Mouse (Mus musculus): ENCODE data around the gene Ntpcr. TPM values are rescaled to one million over a fixed set of nuclear protein-coding genes. Genes with fewer than 3 reads are reported as not detected.

The Ntpcr gene
- total RNA-seq, 1 experiment from 2014 or later, result 17.3 TPM

- ATAC-seq (replicated peaks; ENCODE audit: insufficient number of reproducible peaks, low FRiP score, low TSS enrichment, poor library complexity, severe bottlenecking), result no peak
These were observed 7.1 kb upstream of the Ntpcr start for GRCm38 (mm10) chr8:125722675-125723074.

- no peak for ATAC-seq (replicated peaks; ENCODE audit: insufficient number of reproducible peaks, low FRiP score, low TSS enrichment, poor library complexity, severe bottlenecking)
These were observed 6.3 kb upstream of the Ntpcr start for GRCm38 (mm10) chr8:125723437-125723836.

- peak; percentile 96 for ATAC-seq (replicated peaks; ENCODE audit: insufficient number of reproducible peaks, low FRiP score, low TSS enrichment, poor library complexity, severe bottlenecking)
These were observed 4.5 kb upstream of the Ntpcr start for GRCm38 (mm10) chr8:125725037-125725820.

- no peak for ATAC-seq (replicated peaks; ENCODE audit: insufficient number of reproducible peaks, low FRiP score, low TSS enrichment, poor library complexity, severe bottlenecking)
These were observed 3.6 kb upstream of the Ntpcr start for GRCm38 (mm10) chr8:125726143-125726542.

- ATAC-seq (replicated peaks; ENCODE audit: insufficient number of reproducible peaks, low FRiP score, low TSS enrichment, poor library complexity, severe bottlenecking), result no peak
These were observed 2.8 kb upstream of the Ntpcr start for GRCm38 (mm10) chr8:125726986-125727385.

GRCm38 (mm10) chr8:125727797-125728196, 2.0 kb upstream of the Ntpcr start:
- ATAC-seq (replicated peaks; ENCODE audit: insufficient number of reproducible peaks, low FRiP score, low TSS enrichment, poor library complexity, severe bottlenecking), result no peak

GRCm38 (mm10) chr8:125733964-125734956, 4.5 kb downstream of the Ntpcr start:
- ATAC-seq (replicated peaks; ENCODE audit: insufficient number of reproducible peaks, low FRiP score, low TSS enrichment, poor library complexity, severe bottlenecking), result peak; percentile 54

- ATAC-seq (replicated peaks; ENCODE audit: insufficient number of reproducible peaks, low FRiP score, low TSS enrichment, poor library complexity, severe bottlenecking), result no peak
These were observed 9.2 kb downstream of the Ntpcr start for GRCm38 (mm10) chr8:125738956-125739355.

GRCm38 (mm10) chr8:125740655-125741054, 10.9 kb downstream of the Ntpcr start:
- no peak for ATAC-seq (replicated peaks; ENCODE audit: insufficient number of reproducible peaks, low FRiP score, low TSS enrichment, poor library complexity, severe bottlenecking)

GRCm38 (mm10) chr8:125741377-125741776, 11.6 kb downstream of the Ntpcr start:
- ATAC-seq (replicated peaks; ENCODE audit: insufficient number of reproducible peaks, low FRiP score, low TSS enrichment, poor library complexity, severe bottlenecking), result no peak

GRCm38 (mm10) chr8:125741855-125742254, 12.1 kb downstream of the Ntpcr start:
- no peak for ATAC-seq (replicated peaks; ENCODE audit: insufficient number of reproducible peaks, low FRiP score, low TSS enrichment, poor library complexity, severe bottlenecking)

- ATAC-seq (replicated peaks; ENCODE audit: insufficient number of reproducible peaks, low FRiP score, low TSS enrichment, poor library complexity, severe bottlenecking), result 0 out of 2 replicates have a peak, but pooled peaks have one; percentile 11
These were observed 12.6 kb downstream of the Ntpcr start for GRCm38 (mm10) chr8:125742406-125742805.

- no peak for ATAC-seq (replicated peaks; ENCODE audit: insufficient number of reproducible peaks, low FRiP score, low TSS enrichment, poor library complexity, severe bottlenecking)
These were observed 15.3 kb downstream of the Ntpcr start for GRCm38 (mm10) chr8:125744914-125745576.

- ATAC-seq (replicated peaks; ENCODE audit: insufficient number of reproducible peaks, low FRiP score, low TSS enrichment, poor library complexity, severe bottlenecking), result no peak
These were observed 17.6 kb downstream of the Ntpcr start for GRCm38 (mm10) chr8:125747390-125747789.

- no peak for ATAC-seq (replicated peaks; ENCODE audit: insufficient number of reproducible peaks, low FRiP score, low TSS enrichment, poor library complexity, severe bottlenecking)
These were observed 21.1 kb downstream of the Ntpcr start for GRCm38 (mm10) chr8:125750846-125751245.

- no peak for ATAC-seq (replicated peaks; ENCODE audit: insufficient number of reproducible peaks, low FRiP score, low TSS enrichment, poor library complexity, severe bottlenecking)
These were observed 26.1 kb downstream of the Ntpcr start for GRCm38 (mm10) chr8:125755896-125756295.

- ATAC-seq (replicated peaks; ENCODE audit: insufficient number of reproducible peaks, low FRiP score, low TSS enrichment, poor library complexity, severe bottlenecking), result no peak
These were observed 26.8 kb downstream of the Ntpcr start for GRCm38 (mm10) chr8:125756391-125757105.

- ATAC-seq (replicated peaks; ENCODE audit: insufficient number of reproducible peaks, low FRiP score, low TSS enrichment, poor library complexity, severe bottlenecking), result no peak
These were observed 27.3 kb downstream of the Ntpcr start for GRCm38 (mm10) chr8:125757106-125757496.
